Mouse (Mus musculus): ENCODE results near the gene Tmem167b. TPM values are rescaled to one million over a fixed set of nuclear protein-coding genes. Genes with fewer than 3 reads are reported as not detected.
A peak's percentile ranks its signal among the peaks of the same experiment; 100 is the strongest.

Tmem167b gene
- polyA plus RNA-seq, 1 experiment from 2014 or later: 41.1 TPM

DNA sequence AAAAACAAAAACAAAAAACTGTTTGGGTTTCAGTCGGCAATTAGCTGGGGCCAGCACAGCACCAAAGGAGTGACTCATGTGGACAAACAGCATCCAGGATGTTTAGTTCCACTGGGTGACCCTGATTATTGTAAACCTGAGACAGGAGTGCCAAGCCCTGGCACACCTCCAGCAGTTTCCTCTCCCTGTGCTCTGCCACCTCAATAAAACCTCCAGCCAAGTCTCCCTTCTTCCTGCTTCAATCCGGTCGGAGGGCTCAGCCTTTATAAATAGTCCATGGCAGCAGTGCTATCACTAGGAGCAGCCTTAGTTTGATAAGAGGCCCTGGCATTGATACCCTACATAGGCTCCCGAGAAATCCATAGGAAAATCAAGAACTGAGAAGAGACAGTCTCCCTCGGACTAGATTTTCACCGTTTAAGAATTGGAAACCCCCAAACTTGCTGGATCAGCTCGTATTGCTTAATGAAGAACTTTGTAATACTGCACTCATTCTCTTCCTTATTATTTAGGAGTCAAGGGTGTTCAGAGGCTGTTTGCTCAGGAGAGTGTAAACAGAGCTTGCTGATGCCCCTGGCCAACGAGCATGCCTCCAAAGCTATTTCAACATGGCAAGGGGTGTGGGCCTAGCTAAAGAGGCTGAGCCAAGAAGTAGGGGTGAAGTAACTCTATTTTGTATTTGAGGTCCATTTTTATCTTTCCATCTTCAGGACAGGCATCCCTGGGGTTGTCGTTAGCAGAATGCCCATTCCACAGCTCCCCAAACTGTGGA lies 29.0 kb downstream of the Tmem167b start:
- H3K27ac ChIP-seq (ENCODE audit: low read length): peak overlapping the region; percentile 35; the same call in 1 of the 2 replicates

DNA sequence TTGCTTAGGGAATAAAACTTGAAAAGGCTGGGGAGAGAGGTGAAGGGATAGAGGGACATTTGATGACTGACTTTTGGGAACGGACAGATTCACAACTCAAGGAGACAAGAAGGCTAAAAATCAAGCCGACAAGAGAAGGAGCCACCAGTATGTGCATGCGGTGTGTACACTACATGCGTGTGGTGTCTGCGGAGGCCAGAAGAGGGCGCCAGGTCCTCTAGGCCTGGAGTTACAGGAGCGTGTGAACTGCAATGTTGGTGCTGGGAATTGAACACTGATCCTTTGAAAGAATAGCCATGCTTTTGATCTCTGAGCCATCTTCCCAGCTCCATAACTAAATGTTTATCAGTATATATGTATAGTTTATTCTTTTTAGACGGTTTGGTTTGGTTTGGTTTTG lies 33.8 kb downstream of the Tmem167b start:
- H3K27ac ChIP-seq (ENCODE audit: low read length): no peak overlapping the region
- no peaks in the 10 kb centered on the region for H3K9me3 ChIP-seq (ENCODE audit: control insufficient read depth, low read depth, low read length)
- no peaks in the 10 kb centered on the region for H3K27me3 ChIP-seq (ENCODE audit: control insufficient read depth, insufficient read depth, low read length)
- no peak overlapping the region for H3K4me3 ChIP-seq (ENCODE audit: low read depth, low read length)
- no peaks in the 10 kb centered on the region for H3K4me1 ChIP-seq (ENCODE audit: control insufficient read depth, insufficient read depth, low read length)
- no peak overlapping the region for H3K4me2 ChIP-seq (replicated peaks; ENCODE audit: low read depth, low read length)
- no peaks in the 10 kb centered on the region for H3K36me3 ChIP-seq (ENCODE audit: control insufficient read depth, insufficient read depth, low read length)
- no peak for ATAC-seq (ENCODE audit: insufficient number of reproducible peaks, insufficient read depth, low FRiP score, low read depth)
- no peak overlapping the region for H3K9ac ChIP-seq (replicated peaks; ENCODE audit: low read depth, low read length)
- 88% methylated on average over 8 of the region's 8 CpGs for WGBS

More for the DNA sequence above, 29.0 kb downstream of the Tmem167b start:
- no peaks in the 10 kb centered on the region for H3K36me3 ChIP-seq (ENCODE audit: control insufficient read depth, insufficient read depth, low read length)
- 54% methylated on average over 9 of the region's 9 CpGs for WGBS
- peaks cover 5% of the 10 kb centered on the region; the same call in 1 of the 2 replicates for H3K27me3 ChIP-seq (ENCODE audit: control insufficient read depth, insufficient read depth, low read length)
- no peak; the same call in 1 of the 2 replicates for ATAC-seq (ENCODE audit: insufficient number of reproducible peaks, insufficient read depth, low FRiP score, low read depth)
- no peak overlapping the region for H3K9ac ChIP-seq (replicated peaks; ENCODE audit: low read depth, low read length)
- H3K9me3 ChIP-seq (ENCODE audit: control insufficient read depth, low read depth, low read length): no peaks in the 10 kb centered on the region
- no peak overlapping the region for H3K4me3 ChIP-seq (ENCODE audit: low read depth, low read length)
- H3K4me1 ChIP-seq (ENCODE audit: control insufficient read depth, insufficient read depth, low read length): peaks cover 5% of the 10 kb centered on the region; the same call in 1 of the 2 replicates
- H3K4me2 ChIP-seq (replicated peaks; ENCODE audit: low read depth, low read length): no peak overlapping the region

DNA sequence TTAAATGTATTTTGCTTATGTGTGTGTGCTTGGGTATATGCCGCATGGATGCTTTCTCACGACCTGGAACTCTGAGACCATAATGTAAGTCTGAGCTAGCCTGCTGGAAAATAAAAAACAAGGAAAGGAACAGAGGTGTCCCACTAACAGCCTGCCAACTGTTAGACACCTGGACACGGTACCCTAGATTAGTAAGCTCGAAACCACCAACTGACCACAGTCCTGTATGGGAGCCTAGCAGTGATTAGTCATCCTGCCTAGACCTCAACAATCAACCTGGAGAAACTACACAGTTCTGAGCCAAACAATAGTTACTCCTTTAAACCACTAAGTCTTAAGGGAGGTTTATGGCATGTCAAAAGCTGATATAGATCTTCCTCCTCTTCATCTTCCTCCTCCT lies 38.9 kb downstream of the Tmem167b start:
- ATAC-seq (ENCODE audit: insufficient number of reproducible peaks, insufficient read depth, low FRiP score, low read depth): no peak
- Histone ChIP-seq H3K27ac (ENCODE audit: low read length) (no peak overlapping the region), H3K4me3 (ENCODE audit: low read depth, low read length) (no peak overlapping the region), H3K4me2 (replicated peaks; ENCODE audit: low read depth, low read length) (no peak overlapping the region), H3K9me3 (ENCODE audit: control insufficient read depth, low read depth, low read length) (no peaks in the 10 kb centered on the region), H3K4me1 (ENCODE audit: control insufficient read depth, insufficient read depth, low read length) (no peaks in the 10 kb centered on the region), H3K27me3 (ENCODE audit: control insufficient read depth, insufficient read depth, low read length) (no peaks in the 10 kb centered on the region), H3K9ac (replicated peaks; ENCODE audit: low read depth, low read length) (no peak overlapping the region), H3K36me3 (ENCODE audit: control insufficient read depth, insufficient read depth, low read length) (no peaks in the 10 kb centered on the region)
- WGBS: 87% methylated on average over 4 of the region's 4 CpGs

DNA sequence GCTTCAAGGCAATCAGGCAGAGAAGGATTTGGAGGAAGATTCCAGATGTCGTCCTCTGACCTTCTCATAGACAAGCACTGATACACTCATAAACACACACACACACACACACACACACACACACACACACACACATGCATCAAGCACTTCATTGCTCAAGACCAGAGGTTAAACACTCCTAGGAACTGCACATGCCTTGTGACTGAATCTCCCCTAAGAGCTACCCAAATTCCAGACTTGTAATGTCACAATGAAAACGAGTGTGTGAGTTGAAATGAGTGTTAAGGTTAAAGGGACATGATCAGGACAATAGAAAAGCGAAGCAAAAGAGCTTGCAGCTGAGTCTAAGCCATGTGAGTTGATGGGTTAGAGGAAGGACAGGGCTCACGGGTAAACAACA lies 44.0 kb downstream of the Tmem167b start:
- no peaks in the 10 kb centered on the region for H3K27me3 ChIP-seq (ENCODE audit: control insufficient read depth, insufficient read depth, low read length)

DNA sequence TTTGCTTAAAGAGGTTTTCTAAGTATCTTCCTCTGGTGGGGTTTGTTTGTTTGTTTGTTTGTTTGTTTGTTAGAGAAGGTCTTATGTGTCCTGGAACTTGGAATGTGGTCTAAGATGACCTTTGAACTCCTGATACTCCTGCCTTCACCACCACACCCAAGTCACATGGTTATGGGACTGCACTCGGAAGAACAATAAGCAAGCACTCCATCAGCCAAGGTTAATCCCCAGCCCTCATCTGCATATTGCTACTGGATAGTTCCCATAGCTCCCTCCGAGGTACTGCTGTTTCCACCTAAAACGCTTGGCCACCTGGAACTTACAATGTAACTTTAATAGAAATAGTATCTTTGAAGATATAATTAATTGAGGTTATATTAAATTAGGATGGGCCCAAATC lies 48.8 kb downstream of the Tmem167b start:
- Histone ChIP-seq H3K9me3 (ENCODE audit: control insufficient read depth, low read depth, low read length) (no peaks in the 10 kb centered on the region), H3K4me3 (ENCODE audit: low read depth, low read length) (no peak overlapping the region), H3K27me3 (ENCODE audit: control insufficient read depth, insufficient read depth, low read length) (no peaks in the 10 kb centered on the region), H3K27ac (ENCODE audit: low read length) (no peak overlapping the region), H3K4me1 (ENCODE audit: control insufficient read depth, insufficient read depth, low read length) (peaks cover 6% of the 10 kb centered on the region; the same call in 1 of the 2 replicates), H3K36me3 (ENCODE audit: control insufficient read depth, insufficient read depth, low read length) (no peaks in the 10 kb centered on the region), H3K4me2 (replicated peaks; ENCODE audit: low read depth, low read length) (no peak overlapping the region), H3K9ac (replicated peaks; ENCODE audit: low read depth, low read length) (no peak overlapping the region)
- 64% methylated on average over 3 of the region's 3 CpGs for WGBS
- no peak for ATAC-seq (ENCODE audit: insufficient number of reproducible peaks, insufficient read depth, low FRiP score, low read depth)

More for the DNA sequence above, 44.0 kb downstream of the Tmem167b start:
- H3K4me3 ChIP-seq (ENCODE audit: low read depth, low read length): no peak overlapping the region
- H3K36me3 ChIP-seq (ENCODE audit: control insufficient read depth, insufficient read depth, low read length): no peaks in the 10 kb centered on the region
- no peak for ATAC-seq (ENCODE audit: insufficient number of reproducible peaks, insufficient read depth, low FRiP score, low read depth)
- H3K9me3 ChIP-seq (ENCODE audit: control insufficient read depth, low read depth, low read length): no peaks in the 10 kb centered on the region
- H3K27ac ChIP-seq (ENCODE audit: low read length): no peak overlapping the region
- WGBS: 39% methylated on average over 4 of the region's 4 CpGs
- H3K4me1 ChIP-seq (ENCODE audit: control insufficient read depth, insufficient read depth, low read length): no peaks in the 10 kb centered on the region
- no peak overlapping the region for H3K9ac ChIP-seq (replicated peaks; ENCODE audit: low read depth, low read length)
- H3K4me2 ChIP-seq (replicated peaks; ENCODE audit: low read depth, low read length): no peak overlapping the region

DNA sequence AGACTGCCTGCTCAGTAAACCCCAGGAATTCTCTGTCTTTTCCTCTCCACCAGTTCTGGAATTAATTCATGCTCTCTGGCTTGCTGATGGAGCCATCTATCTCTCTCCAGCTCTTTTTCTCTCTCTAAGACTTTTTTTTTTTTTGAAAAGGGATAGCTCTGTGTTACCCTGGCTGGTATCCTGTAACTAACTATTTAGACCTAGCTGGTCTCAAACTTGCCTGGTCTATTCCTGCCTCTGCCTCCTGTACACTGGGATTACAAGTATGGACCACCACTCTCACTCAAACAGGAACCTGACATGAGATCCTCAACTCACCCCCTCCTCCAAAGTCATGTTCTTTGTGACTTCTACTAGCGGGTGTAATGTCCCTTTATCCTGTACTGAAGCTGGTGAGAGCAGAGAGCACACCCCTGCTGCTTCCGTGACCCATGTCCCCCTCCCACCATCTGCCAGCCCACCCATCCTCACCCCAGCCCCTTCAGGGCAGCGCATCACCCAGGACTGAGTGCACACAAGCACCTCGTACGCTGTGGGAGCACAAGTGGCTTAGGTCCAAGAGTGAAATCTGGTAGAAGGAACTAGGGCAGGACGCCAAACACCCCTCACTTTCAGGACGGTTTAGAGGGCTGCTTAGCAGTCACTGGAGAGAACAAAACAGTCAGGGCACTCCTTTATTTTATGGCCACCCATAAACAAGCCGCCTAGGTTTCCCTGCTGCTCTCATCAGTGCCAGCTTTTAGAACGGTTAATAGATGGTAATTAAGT lies 51.4 kb downstream of the Tmem167b start:
- no peak for ATAC-seq (ENCODE audit: insufficient number of reproducible peaks, insufficient read depth, low FRiP score, low read depth)
- Histone ChIP-seq H3K9ac (replicated peaks; ENCODE audit: low read depth, low read length) (no peak overlapping the region), H3K4me2 (replicated peaks; ENCODE audit: low read depth, low read length) (no peak overlapping the region), H3K27ac (ENCODE audit: low read length) (no peak overlapping the region), H3K27me3 (ENCODE audit: control insufficient read depth, insufficient read depth, low read length) (no peaks in the 10 kb centered on the region), H3K4me1 (ENCODE audit: control insufficient read depth, insufficient read depth, low read length) (peaks cover 6% of the 10 kb centered on the region; the same call in 1 of the 2 replicates), H3K36me3 (ENCODE audit: control insufficient read depth, insufficient read depth, low read length) (no peaks in the 10 kb centered on the region), H3K4me3 (ENCODE audit: low read depth, low read length) (no peak overlapping the region), H3K9me3 (ENCODE audit: control insufficient read depth, low read depth, low read length) (no peaks in the 10 kb centered on the region)
- 30% methylated on average over 9 of the region's 9 CpGs for WGBS

DNA sequence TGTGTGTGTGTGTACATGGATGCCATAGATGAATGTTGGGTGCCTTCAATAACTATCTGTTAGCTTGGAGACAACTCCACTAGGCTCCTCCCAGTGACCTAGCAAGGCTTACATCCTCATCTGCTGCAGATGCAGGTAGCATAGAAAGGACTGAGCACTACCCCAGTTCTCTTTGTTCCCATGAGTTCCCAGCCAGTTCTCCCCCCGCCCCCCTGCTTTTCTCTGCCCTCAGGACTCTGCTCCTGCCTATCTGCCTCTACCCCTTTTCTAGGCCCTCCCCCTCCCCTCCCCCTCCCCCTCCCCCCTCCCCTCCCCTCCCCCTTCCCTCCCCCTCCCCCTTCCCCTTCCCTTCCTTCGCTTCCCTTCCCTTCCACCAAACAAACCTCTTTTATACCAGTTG lies 52.1 kb downstream of the Tmem167b start:
- H3K36me3 ChIP-seq (ENCODE audit: control insufficient read depth, insufficient read depth, low read length): no peaks in the 10 kb centered on the region
- no peak overlapping the region for H3K9ac ChIP-seq (replicated peaks; ENCODE audit: low read depth, low read length)
- WGBS: 73% methylated on average over 2 of the region's 2 CpGs
- H3K4me1 ChIP-seq (ENCODE audit: control insufficient read depth, insufficient read depth, low read length): peaks cover 6% of the 10 kb centered on the region; the same call in 1 of the 2 replicates
- H3K4me3 ChIP-seq (ENCODE audit: low read depth, low read length): no peak overlapping the region
- no peak overlapping the region for H3K27ac ChIP-seq (ENCODE audit: low read length)
- no peak for ATAC-seq (ENCODE audit: insufficient number of reproducible peaks, insufficient read depth, low FRiP score, low read depth)
- H3K27me3 ChIP-seq (ENCODE audit: control insufficient read depth, insufficient read depth, low read length): no peaks in the 10 kb centered on the region
- H3K4me2 ChIP-seq (replicated peaks; ENCODE audit: low read depth, low read length): no peak overlapping the region
- no peaks in the 10 kb centered on the region for H3K9me3 ChIP-seq (ENCODE audit: control insufficient read depth, low read depth, low read length)

DNA sequence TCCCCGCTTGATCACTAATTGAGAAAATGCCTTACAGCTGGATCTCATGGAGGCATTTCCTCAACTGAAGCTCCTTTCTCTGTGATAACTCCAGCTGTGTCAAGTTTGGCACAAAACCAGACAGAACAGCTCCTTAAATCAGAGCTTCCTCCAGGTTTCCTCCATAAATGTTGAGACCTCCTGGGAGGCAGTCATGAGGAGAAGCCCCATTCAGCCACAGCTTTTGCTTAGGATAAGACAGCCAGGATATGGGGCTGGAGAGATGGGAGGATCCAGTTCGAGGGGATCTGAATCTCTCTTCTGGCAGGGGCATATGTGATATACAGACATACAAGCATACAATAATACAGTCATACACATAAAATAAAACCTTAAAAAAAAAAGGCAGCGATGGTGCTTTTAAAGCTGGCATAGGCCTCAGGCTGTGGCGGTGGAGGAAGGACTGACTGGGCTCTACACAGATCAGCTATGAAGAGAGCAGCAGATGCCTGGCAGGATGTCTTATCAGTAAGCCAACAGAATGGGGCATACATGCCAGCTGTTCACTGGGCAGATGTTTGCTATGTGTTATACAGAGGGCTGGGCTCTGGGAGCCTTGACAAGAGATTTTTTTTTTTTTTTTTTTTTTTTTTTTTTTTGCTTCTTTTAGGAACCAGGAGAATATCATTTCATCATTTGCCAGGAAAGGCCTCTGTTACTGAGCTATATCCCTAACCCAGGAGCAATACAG lies 53.4 kb downstream of the Tmem167b start:
- no peaks in the 10 kb centered on the region for H3K36me3 ChIP-seq (ENCODE audit: control insufficient read depth, insufficient read depth, low read length)

More for the DNA sequence above, 53.4 kb downstream of the Tmem167b start:
- Histone ChIP-seq H3K4me2 (replicated peaks; ENCODE audit: low read depth, low read length) (no peak overlapping the region), H3K27ac (ENCODE audit: low read length) (peak overlapping the region; percentile 30; the same call in 1 of the 2 replicates), H3K4me3 (ENCODE audit: low read depth, low read length) (no peak overlapping the region), H3K4me1 (ENCODE audit: control insufficient read depth, insufficient read depth, low read length) (peaks cover 6% of the 10 kb centered on the region; the same call in 1 of the 2 replicates), H3K9ac (replicated peaks; ENCODE audit: low read depth, low read length) (no peak overlapping the region), H3K9me3 (ENCODE audit: control insufficient read depth, low read depth, low read length) (no peaks in the 10 kb centered on the region), H3K27me3 (ENCODE audit: control insufficient read depth, insufficient read depth, low read length) (no peaks in the 10 kb centered on the region)
- ATAC-seq (ENCODE audit: insufficient number of reproducible peaks, insufficient read depth, low FRiP score, low read depth): peak; percentile 15; the same call in 1 of the 2 replicates
- 70% methylated on average over 3 of the region's 4 CpGs for WGBS
